Mouse (Mus musculus) gastrocnemius, postnatal 25 days (tissue): Measurements from ENCODE around the gene Gpr21. TPM values are rescaled to one million over a fixed set of nuclear protein-coding genes. Genes with fewer than 3 reads are reported as not detected.

ENCODE experiments used
- total RNA-seq, 2 experiments: library from RNA; stranded (reverse); gene quantifications; 1 replicate in 1 of 2; 2 replicates in 1 of 2; pipeline ENCODE4 v1.2.3; 2021

Gpr21 gene
- total RNA-seq, 2 experiments from 2014 or later = 0.51 to 0.83 TPM

Other genes starting within 250 kb of the Gpr21 start
- not detected for gene Olfr368, start 189.8 kb upstream of the Gpr21 start, total RNA-seq
- 10 to 100 TPM; 11.3 to 12.7 TPM for gene Pdcl, start 157.0 kb upstream of the Gpr21 start, total RNA-seq
- gene Rc3h2, start 93.4 kb upstream of the Gpr21 start, total RNA-seq = 10 to 100 TPM; 33.4 to 40.7 TPM
- gene Zbtb26, start 73.2 kb upstream of the Gpr21 start, total RNA-seq = 1 to 10 TPM; 3.7 to 4.0 TPM
- gene Zbtb6, start 73.2 kb upstream of the Gpr21 start, total RNA-seq = 1 to 10 TPM; 2.9 to 3.1 TPM
- gene Rabgap1, start 73.1 kb upstream of the Gpr21 start, total RNA-seq = 10 to 100 TPM; 25.3 to 27.2 TPM
- gene Strbp, start 187.5 kb downstream of the Gpr21 start, total RNA-seq = 10 to 100 TPM; 14.4 to 16.9 TPM